Mouse (Mus musculus) G1E (cell line): ENCODE data around the gene Dlgap3.

ENCODE experiments used
- CTCF ChIP-seq: IDR thresholded peaks from 2 replicates; pipeline ENCODE4 v1.5.1; 2012; ENCODE audit warnings: low read depth, low read length, inconsistent platforms, mixed read lengths
- GATA1 ChIP-seq: IDR thresholded peaks from 2 replicates; pipeline ENCODE4 v1.6.1; 2012; ENCODE audit warnings: borderline replicate concordance, low read length, inconsistent platforms, mixed read lengths
- GATA2 ChIP-seq: IDR thresholded peaks from 2 replicates; pipeline ENCODE4 v1.6.1; 2012; ENCODE audit warnings: low read depth, low read length, inconsistent platforms, borderline replicate concordance

- TF ChIP-seq GATA2, result no peak
- TF ChIP-seq CTCF, result no peak
- TF ChIP-seq GATA1, result no peak
Measured at GRCm38 (mm10) chr4:127194477-127195269, 25.7 kb downstream of the Dlgap3 start.
